Mouse (Mus musculus): Measurements from ENCODE around the gene Tln2. TPM values are rescaled to one million over a fixed set of nuclear protein-coding genes. Genes with fewer than 3 reads are reported as not detected.

Tln2 gene
- polyA plus RNA-seq, 2 experiments, result 17.5 to 39.2 TPM

DNA sequence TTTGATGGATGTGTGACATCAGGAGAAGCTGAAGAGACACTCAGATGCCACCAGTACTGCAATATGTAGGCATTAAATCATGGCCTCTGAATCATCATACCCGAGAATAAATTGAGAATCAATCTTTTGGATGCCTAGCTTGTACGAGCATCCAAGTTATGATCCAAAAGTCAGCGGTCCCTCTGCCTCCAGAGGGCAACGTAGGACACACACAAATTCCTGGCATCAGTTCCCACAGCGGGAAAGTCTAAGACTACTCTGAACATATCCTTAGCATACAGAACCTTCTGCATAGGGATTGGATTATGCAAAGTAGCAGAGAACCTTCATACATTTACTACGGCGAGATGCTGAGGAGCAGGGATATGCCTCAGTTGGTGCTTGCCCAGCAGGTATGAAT, 210.5 kb downstream of the Tln2 start:
- no peak overlapping the region for H3K27ac ChIP-seq (replicated peaks; ENCODE audit: low read depth, low read length)
- peaks cover 2% of the 10 kb centered on the region for H3K36me3 ChIP-seq (ENCODE audit: control insufficient read depth, insufficient read depth, low read length)
- H3K4me3 ChIP-seq (replicated peaks; ENCODE audit: low read length), result no peak overlapping the region
- H3K4me1 ChIP-seq (ENCODE audit: control insufficient read depth, insufficient read depth, low read length), result no peaks in the 10 kb centered on the region
- DNase-seq (ENCODE audit: low spot score) (no peak), ATAC-seq (ENCODE audit: low FRiP score, low read depth) (no peak)
- no peak overlapping the region for H3K4me2 ChIP-seq (replicated peaks; ENCODE audit: low read depth, low read length, severe bottlenecking)
- H3K9ac ChIP-seq (ENCODE audit: low read depth, low read length, severe bottlenecking), result no peak overlapping the region
- 86% methylated on average over 7 of the region's 7 CpGs for WGBS
- TF ChIP-seq POLR2A (IDR thresholded peaks at IDR 0.05; ENCODE audit: borderline replicate concordance, extremely low read depth, insufficient read depth, insufficient read length), result no peak
- H3K9me3 ChIP-seq (ENCODE audit: control insufficient read depth, low read length), result no peaks in the 10 kb centered on the region
- no peaks in the 10 kb centered on the region for H3K27me3 ChIP-seq (ENCODE audit: control insufficient read depth, insufficient read depth, low read length)

DNA sequence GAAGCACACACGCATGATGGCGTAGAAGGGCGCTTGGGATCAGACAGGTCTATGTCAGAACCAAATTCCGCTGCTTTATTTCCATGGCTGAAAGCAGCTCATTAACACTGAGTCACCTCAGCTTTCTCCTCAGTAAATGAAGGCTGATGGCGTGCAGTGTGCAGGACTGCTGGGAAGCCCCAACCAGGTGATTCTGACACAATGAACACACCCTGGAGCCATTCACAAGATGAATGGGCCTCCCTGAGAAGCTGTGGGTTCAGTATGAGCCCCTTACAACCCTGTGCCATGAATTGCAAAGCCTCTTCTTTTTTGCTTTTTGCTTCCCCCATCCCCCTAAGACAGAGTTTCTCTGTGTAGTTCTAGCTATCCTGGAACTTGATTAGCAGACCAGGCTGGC, 212.3 kb downstream of the Tln2 start:
- no peaks in the 10 kb centered on the region for H3K4me1 ChIP-seq (ENCODE audit: control insufficient read depth, insufficient read depth, low read length)
- ATAC-seq (ENCODE audit: low FRiP score, low read depth), result no peak

GRCm38 (mm10) chr9:67331281-67331680, 228.2 kb downstream of the Tln2 start:
- Histone ChIP-seq H3K4me3 (replicated peaks; ENCODE audit: low read length) (no peak overlapping the region), H3K9me3 (ENCODE audit: control insufficient read depth, low read length) (no peaks in the 10 kb centered on the region), H3K27me3 (ENCODE audit: control insufficient read depth, insufficient read depth, low read length) (no peaks in the 10 kb centered on the region), H3K27ac (replicated peaks; ENCODE audit: low read depth, low read length) (no peak overlapping the region), H3K4me2 (replicated peaks; ENCODE audit: low read depth, low read length, severe bottlenecking) (no peak overlapping the region), H3K9ac (ENCODE audit: low read depth, low read length, severe bottlenecking) (no peak overlapping the region), H3K4me1 (ENCODE audit: control insufficient read depth, insufficient read depth, low read length) (no peaks in the 10 kb centered on the region), H3K36me3 (ENCODE audit: control insufficient read depth, insufficient read depth, low read length) (no peaks in the 10 kb centered on the region)
- no peak for TF ChIP-seq POLR2A (IDR thresholded peaks at IDR 0.05; ENCODE audit: borderline replicate concordance, extremely low read depth, insufficient read depth, insufficient read length)
- no peak for ATAC-seq (ENCODE audit: low FRiP score, low read depth)
- no peak for DNase-seq (ENCODE audit: low spot score)
- 86% methylated on average over 3 of the region's 3 CpGs for WGBS

More for the DNA sequence above, 212.3 kb downstream of the Tln2 start:
- no peak overlapping the region for H3K4me3 ChIP-seq (replicated peaks; ENCODE audit: low read length)
- no peak overlapping the region for H3K27ac ChIP-seq (replicated peaks; ENCODE audit: low read depth, low read length)
- no peak overlapping the region for H3K9ac ChIP-seq (ENCODE audit: low read depth, low read length, severe bottlenecking)
- no peak for DNase-seq (ENCODE audit: low spot score)
- peaks cover 16% of the 10 kb centered on the region for H3K36me3 ChIP-seq (ENCODE audit: control insufficient read depth, insufficient read depth, low read length)
- WGBS, result 89% methylated on average over 5 of the region's 5 CpGs
- H3K4me2 ChIP-seq (replicated peaks; ENCODE audit: low read depth, low read length, severe bottlenecking), result no peak overlapping the region
- no peak for TF ChIP-seq POLR2A (IDR thresholded peaks at IDR 0.05; ENCODE audit: borderline replicate concordance, extremely low read depth, insufficient read depth, insufficient read length)
- H3K9me3 ChIP-seq (ENCODE audit: control insufficient read depth, low read length), result no peaks in the 10 kb centered on the region
- H3K27me3 ChIP-seq (ENCODE audit: control insufficient read depth, insufficient read depth, low read length), result no peaks in the 10 kb centered on the region

- 78% methylated on average over 3 of the region's 3 CpGs for WGBS
- Histone ChIP-seq H3K9ac (ENCODE audit: low read depth, low read length, severe bottlenecking) (no peak overlapping the region), H3K36me3 (ENCODE audit: control insufficient read depth, insufficient read depth, low read length) (no peaks in the 10 kb centered on the region), H3K4me2 (replicated peaks; ENCODE audit: low read depth, low read length, severe bottlenecking) (no peak overlapping the region), H3K9me3 (ENCODE audit: control insufficient read depth, low read length) (no peaks in the 10 kb centered on the region), H3K27me3 (ENCODE audit: control insufficient read depth, insufficient read depth, low read length) (no peaks in the 10 kb centered on the region), H3K4me1 (ENCODE audit: control insufficient read depth, insufficient read depth, low read length) (no peaks in the 10 kb centered on the region), H3K27ac (replicated peaks; ENCODE audit: low read depth, low read length) (no peak overlapping the region), H3K4me3 (replicated peaks; ENCODE audit: low read length) (no peak overlapping the region)
- no peak for TF ChIP-seq POLR2A (IDR thresholded peaks at IDR 0.05; ENCODE audit: borderline replicate concordance, extremely low read depth, insufficient read depth, insufficient read length)
- no peak for ATAC-seq (ENCODE audit: low FRiP score, low read depth)
- DNase-seq (ENCODE audit: low spot score), result no peak
These were observed 231.1 kb downstream of the Tln2 start for GRCm38 (mm10) chr9:67328451-67328850.

DNA sequence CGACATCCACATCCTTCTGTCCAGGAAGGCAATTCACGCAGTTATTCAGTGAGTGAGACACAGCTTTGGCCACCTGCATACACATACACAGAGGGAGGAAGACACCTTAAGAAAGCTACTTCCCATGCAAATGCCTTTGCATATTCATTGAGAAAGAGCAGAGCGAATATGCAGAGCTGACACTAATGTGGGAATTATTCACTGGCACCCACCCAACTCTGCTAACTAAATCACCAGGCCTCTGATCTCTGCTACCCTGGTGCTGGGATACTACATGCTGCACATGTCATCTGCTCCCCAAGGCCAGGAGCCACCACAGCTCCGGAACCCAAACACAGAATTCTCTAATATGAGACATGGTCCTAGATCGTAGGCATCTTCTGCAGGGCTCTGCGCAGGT, 237.6 kb downstream of the Tln2 start:
- no peak for ATAC-seq (ENCODE audit: low FRiP score, low read depth)

DNA sequence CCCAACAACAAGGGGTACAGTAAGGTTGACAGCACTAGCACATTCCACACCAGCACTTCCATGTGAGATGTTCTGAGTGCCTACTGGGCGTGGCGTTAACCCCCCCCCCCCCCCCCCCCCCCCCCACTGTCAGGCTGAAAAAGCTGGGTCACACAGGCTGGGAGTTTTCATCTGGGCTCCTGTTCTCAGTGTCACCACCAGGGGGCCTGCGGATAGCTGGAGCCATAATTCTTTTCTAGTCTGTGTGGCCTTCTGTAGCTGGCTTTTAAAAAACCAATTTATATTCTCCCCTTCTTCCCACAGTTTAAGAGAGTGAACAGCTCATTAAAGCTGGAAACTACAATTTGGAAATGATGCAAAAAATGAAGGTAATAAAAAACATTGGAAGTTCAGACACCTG, 244.1 kb downstream of the Tln2 start:
- Histone ChIP-seq H3K9me3 (ENCODE audit: control insufficient read depth, low read length) (no peaks in the 10 kb centered on the region), H3K27me3 (ENCODE audit: control insufficient read depth, insufficient read depth, low read length) (no peaks in the 10 kb centered on the region), H3K27ac (replicated peaks; ENCODE audit: low read depth, low read length) (no peak overlapping the region), H3K4me2 (replicated peaks; ENCODE audit: low read depth, low read length, severe bottlenecking) (no peak overlapping the region), H3K9ac (ENCODE audit: low read depth, low read length, severe bottlenecking) (no peak overlapping the region), H3K4me1 (ENCODE audit: control insufficient read depth, insufficient read depth, low read length) (peaks cover 4% of the 10 kb centered on the region; the same call in 1 of the 2 replicates), H3K4me3 (replicated peaks; ENCODE audit: low read length) (no peak overlapping the region), H3K36me3 (ENCODE audit: control insufficient read depth, insufficient read depth, low read length) (peaks cover 9% of the 10 kb centered on the region)
- TF ChIP-seq POLR2A (IDR thresholded peaks at IDR 0.05; ENCODE audit: borderline replicate concordance, extremely low read depth, insufficient read depth, insufficient read length), result no peak
- DNase-seq (ENCODE audit: low spot score), result peak; percentile 33
- ATAC-seq (ENCODE audit: low FRiP score, low read depth), result no peak
- WGBS, result 14% methylated on average over 3 of the region's 3 CpGs

More for the DNA sequence above, 237.6 kb downstream of the Tln2 start:
- Histone ChIP-seq H3K27ac (replicated peaks; ENCODE audit: low read depth, low read length) (no peak overlapping the region), H3K36me3 (ENCODE audit: control insufficient read depth, insufficient read depth, low read length) (peaks cover 5% of the 10 kb centered on the region; the same call in 1 of the 2 replicates), H3K9ac (ENCODE audit: low read depth, low read length, severe bottlenecking) (no peak overlapping the region), H3K4me2 (replicated peaks; ENCODE audit: low read depth, low read length, severe bottlenecking) (no peak overlapping the region), H3K27me3 (ENCODE audit: control insufficient read depth, insufficient read depth, low read length) (no peaks in the 10 kb centered on the region), H3K9me3 (ENCODE audit: control insufficient read depth, low read length) (no peaks in the 10 kb centered on the region), H3K4me3 (replicated peaks; ENCODE audit: low read length) (no peak overlapping the region), H3K4me1 (ENCODE audit: control insufficient read depth, insufficient read depth, low read length) (peaks cover 4% of the 10 kb centered on the region; the same call in 1 of the 2 replicates)
- WGBS, result 90% methylated on average over 6 of the region's 6 CpGs
- TF ChIP-seq POLR2A (IDR thresholded peaks at IDR 0.05; ENCODE audit: borderline replicate concordance, extremely low read depth, insufficient read depth, insufficient read length), result no peak
- DNase-seq (ENCODE audit: low spot score), result no peak
